Mouse (Mus musculus) ovary, postnatal 36 days (tissue): ENCODE measurements around the gene Krtap19-5.

Experiments used
- DNase-seq: peaks from one replicate; pipeline ENCODE4 v3.0.0; 2022; ENCODE audit warnings: low spot score, mixed read lengths

Gene Krtap19-5

GRCm38 (mm10) chr16:88896357-88896756, at the start of gene Krtap19-5:
Gene Krtap19-5, minus strand, starts transcription at chr16:88896457.
- DNase-seq = no peak

DNA sequence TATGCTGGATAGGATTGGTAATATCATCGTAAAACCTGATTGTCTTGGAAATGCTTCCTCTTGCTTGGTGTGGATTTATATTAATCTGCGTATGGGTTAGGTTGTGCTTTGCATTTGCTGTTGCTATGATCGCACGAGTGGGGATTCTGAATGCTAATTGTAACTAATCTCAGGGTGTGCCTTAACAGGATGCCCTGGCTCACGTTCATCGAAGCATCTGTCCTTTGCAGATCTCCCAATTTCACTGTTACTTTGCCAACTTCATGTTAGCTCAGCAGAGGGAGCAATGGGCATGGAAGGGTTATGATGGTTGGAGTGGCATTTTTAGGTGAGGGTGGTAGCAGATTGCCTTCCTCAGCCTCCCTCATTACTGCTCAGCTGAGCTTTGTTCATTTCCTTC, 44.8 kb upstream of the Krtap19-5 start:
- no peak for DNase-seq

DNA sequence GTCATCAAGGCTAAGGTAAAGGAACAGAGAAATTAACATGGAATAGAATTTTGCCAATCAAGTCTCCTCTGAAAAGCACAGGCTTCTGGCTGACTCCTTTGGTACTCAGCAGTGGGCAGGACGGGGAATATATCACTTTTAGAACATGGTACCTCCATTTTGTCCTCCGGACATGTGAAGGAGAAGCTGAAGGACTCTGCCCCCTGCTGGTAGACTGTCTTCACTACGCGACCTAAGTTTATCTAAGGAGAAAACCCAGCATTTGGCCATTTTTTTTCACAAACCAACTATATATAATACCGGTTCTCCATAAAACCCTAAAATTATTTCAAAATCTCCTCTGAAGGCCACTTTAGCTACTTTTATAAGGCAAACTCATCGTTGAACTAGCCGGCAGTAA, 42.0 kb upstream of the Krtap19-5 start:
- DNase-seq = no peak

DNA sequence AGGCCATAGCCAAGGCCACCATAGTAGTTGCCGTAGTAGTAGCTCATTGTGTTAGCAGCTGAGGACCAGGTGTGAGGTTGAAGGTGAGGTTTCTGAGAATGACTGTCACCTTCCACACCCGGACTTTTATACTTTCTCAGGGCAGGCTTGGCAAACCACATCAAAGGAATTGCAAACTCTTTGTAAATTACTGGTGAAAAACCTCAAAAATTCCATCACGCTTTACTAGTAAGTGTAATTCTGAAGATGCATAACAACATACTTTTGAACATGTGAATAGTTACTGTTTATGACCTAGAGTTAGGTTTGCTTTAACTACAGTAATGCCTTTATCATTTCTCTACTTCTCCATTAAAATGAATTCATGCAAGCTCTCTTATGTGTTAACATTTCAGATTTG, 35.9 kb upstream of the Krtap19-5 start, which contains the start of gene Krtap19-9b:
Gene Krtap19-9b, minus strand, starts transcription at position 101 of the 400 bp plus-strand sequence.
- no peak for DNase-seq

- DNase-seq = no peak
These were observed 9.4 kb downstream of the Krtap19-5 start for GRCm38 (mm10) chr16:88886870-88887269.

- no peak for DNase-seq
These were observed 11.3 kb downstream of the Krtap19-5 start, which contains the start of gene Krtap19-4 for GRCm38 (mm10) chr16:88884989-88885388. Gene Krtap19-4, minus strand, starts transcription at chr16:88885089.

GRCm38 (mm10) chr16:88877938-88878337, 18.3 kb downstream of the Krtap19-5 start, which contains the start of gene Krtap19-3:
Gene Krtap19-3, minus strand, starts transcription at chr16:88878038.
- no peak for DNase-seq

DNA sequence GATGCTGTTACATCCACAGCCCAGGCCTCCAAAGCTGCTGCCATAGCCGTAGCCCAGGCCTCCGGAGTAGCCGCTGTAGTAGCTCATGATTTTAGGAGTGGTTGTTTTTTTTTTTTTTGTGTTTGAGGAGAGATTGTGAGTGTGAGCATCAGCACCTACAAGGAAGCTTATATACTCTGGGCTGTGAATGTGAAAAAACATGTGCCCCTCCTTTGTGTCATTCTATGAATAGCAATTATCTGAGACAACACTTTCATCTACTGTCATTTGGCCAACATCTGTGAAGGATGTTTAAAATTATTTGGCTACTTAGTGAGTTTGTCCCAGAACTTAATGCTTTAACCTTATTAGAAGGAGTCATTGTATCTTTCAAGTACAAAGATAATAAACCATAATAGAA, 22.1 kb downstream of the Krtap19-5 start, which contains the start of gene Krtap19-2:
Gene Krtap19-2, minus strand, starts transcription at position 101 of the 400 bp plus-strand sequence.
- DNase-seq = no peak

GRCm38 (mm10) chr16:88869311-88869710, 26.9 kb downstream of the Krtap19-5 start, which contains the start of gene Krtap19-1:
Gene Krtap19-1, minus strand, starts transcription at chr16:88869411.
- no peak for DNase-seq

DNA sequence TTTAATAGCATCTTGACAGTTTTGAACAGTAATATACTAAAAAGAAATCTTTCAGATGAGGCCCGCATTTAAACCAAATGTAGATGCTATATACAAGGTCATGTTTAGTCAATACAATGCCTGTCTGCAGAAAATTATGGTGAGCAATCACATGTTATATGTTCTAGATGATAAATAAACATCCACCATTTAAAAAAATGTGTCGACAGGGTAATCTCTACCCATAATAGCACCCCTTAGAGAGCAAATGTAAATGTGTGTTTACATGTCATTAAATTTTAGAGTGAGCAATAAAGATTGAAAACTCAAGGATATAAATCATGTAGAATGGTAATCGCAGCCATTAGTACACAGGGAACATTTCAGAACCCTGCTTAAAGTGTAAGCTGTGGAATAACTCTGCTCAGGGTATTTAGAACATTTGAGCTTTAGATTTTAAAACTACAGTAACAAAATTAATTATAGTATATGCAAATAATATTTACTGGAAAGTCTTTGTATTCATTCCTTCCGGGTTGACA, 31.3 kb downstream of the Krtap19-5 start:
- DNase-seq = no peak

- no peak for DNase-seq
These were observed 44.8 kb downstream of the Krtap19-5 start for GRCm38 (mm10) chr16:88851450-88851849.

- DNase-seq = no peak
These were observed 47.7 kb downstream of the Krtap19-5 start for GRCm38 (mm10) chr16:88848558-88848957.

DNA sequence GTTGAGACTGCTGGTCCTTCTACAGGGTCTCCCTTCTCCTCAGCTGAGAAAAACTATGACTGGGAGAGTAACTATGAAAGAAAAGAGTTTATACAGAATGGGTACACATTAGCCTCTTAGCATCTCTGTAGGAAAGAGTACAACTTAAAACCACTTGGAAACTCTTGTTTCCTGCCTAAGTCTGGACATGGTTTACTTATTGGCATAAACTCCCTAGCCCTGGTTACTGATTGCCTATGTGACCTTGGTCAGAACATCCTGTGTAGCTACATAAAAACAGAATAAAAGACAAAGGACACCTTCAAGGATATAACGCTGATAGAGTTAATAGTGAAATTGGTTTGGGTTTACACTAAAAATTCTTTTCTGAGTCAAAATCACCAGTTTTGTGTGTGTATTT, 48.9 kb downstream of the Krtap19-5 start:
- DNase-seq = no peak
